Mouse (Mus musculus) midbrain, postnatal 0 days (tissue): ENCODE data around the gene Gm7579. TPM values are rescaled to one million over a fixed set of nuclear protein-coding genes. Genes with fewer than 3 reads are reported as not detected.

Source experiments
- polyA plus RNA-seq: library from polyadenylated mRNA; unstranded; fragments of >200 nt; fragmentation: Nextera tagmentation; extraction: Ambion mirVana; gene quantifications from 2 replicates; pipeline ENCODE4 v1.2.1, GENCODE M21; 2015
- total RNA-seq: library from RNA; depleted of rRNA; stranded (reverse); fragments of >200 nt; gene quantifications from 2 replicates; pipeline ENCODE4 v1.2.3, GENCODE M21; 2014; rRNA removed

The Gm7579 gene
- total and polyA plus RNA-seq, 2 experiments from 2014 or later: not detected

Other genes with a start within 250 kb of the Gm7579 start
- gene Mob2, start 150.8 kb upstream of the Gm7579 start, total RNA-seq: 27.4 and 31.6 TPM in 2 replicates
- gene Mob2, start 150.8 kb upstream of the Gm7579 start, polyA plus RNA-seq: 38.0 and 41.3 TPM in 2 replicates
- gene Dusp8, start 116.0 kb upstream of the Gm7579 start, total RNA-seq: 144 and 175 TPM in 2 replicates
- gene Dusp8, start 116.0 kb upstream of the Gm7579 start, polyA plus RNA-seq: 94.2 and 99.9 TPM in 2 replicates
- gene Gm45618, start 91.1 kb upstream of the Gm7579 start, total RNA-seq: not detected in 2 replicates
- not detected in 2 replicates for gene Gm45618, start 91.1 kb upstream of the Gm7579 start, polyA plus RNA-seq
- not detected in 2 replicates for gene Gm39115, start 75.8 kb upstream of the Gm7579 start, total RNA-seq
- not detected in 2 replicates for gene Gm39115, start 75.8 kb upstream of the Gm7579 start, polyA plus RNA-seq
- not detected in 2 replicates for gene Gm45337, start 67.3 kb upstream of the Gm7579 start, total RNA-seq
- not detected in 2 replicates for gene Gm45337, start 67.3 kb upstream of the Gm7579 start, polyA plus RNA-seq
- not detected in 2 replicates for gene Gm29735, start 54.7 kb upstream of the Gm7579 start, total RNA-seq
- not detected in 2 replicates for gene Gm29735, start 54.7 kb upstream of the Gm7579 start, polyA plus RNA-seq
- gene Gm4553, start 46.1 kb upstream of the Gm7579 start, total RNA-seq: not detected in 2 replicates
- not detected in 2 replicates for gene Gm4553, start 46.1 kb upstream of the Gm7579 start, polyA plus RNA-seq
- gene Krtap5-2, start 35.9 kb upstream of the Gm7579 start, total RNA-seq: not detected in 2 replicates
- not detected in 2 replicates for gene Krtap5-2, start 35.9 kb upstream of the Gm7579 start, polyA plus RNA-seq
- gene Gm10153, start 21.5 kb upstream of the Gm7579 start, total RNA-seq: not detected in 2 replicates
- not detected in 2 replicates for gene Gm10153, start 21.5 kb upstream of the Gm7579 start, polyA plus RNA-seq
- gene Krtap5-3, start 10.5 kb upstream of the Gm7579 start, total RNA-seq: not detected in 2 replicates
- not detected in 2 replicates for gene Krtap5-3, start 10.5 kb upstream of the Gm7579 start, polyA plus RNA-seq
- gene Krtap5-5, start 18.1 kb downstream of the Gm7579 start, total RNA-seq: not detected in 2 replicates
- not detected in 2 replicates for gene Krtap5-5, start 18.1 kb downstream of the Gm7579 start, polyA plus RNA-seq
- gene Gm40460, start 29.2 kb downstream of the Gm7579 start, total RNA-seq: not detected in 2 replicates
- not detected in 2 replicates for gene Gm40460, start 29.2 kb downstream of the Gm7579 start, polyA plus RNA-seq
- not detected in 2 replicates for gene Gm2431, start 46.5 kb downstream of the Gm7579 start, total RNA-seq
- not detected in 2 replicates for gene Gm2431, start 46.5 kb downstream of the Gm7579 start, polyA plus RNA-seq
- not detected in 2 replicates for gene Gm4559, start 62.5 kb downstream of the Gm7579 start, total RNA-seq
- not detected in 2 replicates for gene Gm4559, start 62.5 kb downstream of the Gm7579 start, polyA plus RNA-seq
- gene Krtap5-1, start 85.3 kb downstream of the Gm7579 start, total RNA-seq: not detected in 2 replicates
- not detected in 2 replicates for gene Krtap5-1, start 85.3 kb downstream of the Gm7579 start, polyA plus RNA-seq
- not detected in 2 replicates for gene Krtap5-4, start 91.7 kb downstream of the Gm7579 start, total RNA-seq
- not detected in 2 replicates for gene Krtap5-4, start 91.7 kb downstream of the Gm7579 start, polyA plus RNA-seq
- gene Ifitm10, start 161.9 kb downstream of the Gm7579 start, total RNA-seq: 16.4 and 21.8 TPM in 2 replicates
- 20.8 and 23.5 TPM in 2 replicates for gene Ifitm10, start 161.9 kb downstream of the Gm7579 start, polyA plus RNA-seq
- 3.3 TPM in 1 of 2 replicates, not detected in the other for gene Gm49369, start 170.8 kb downstream of the Gm7579 start, total RNA-seq
- not detected in 2 replicates for gene Gm49369, start 170.8 kb downstream of the Gm7579 start, polyA plus RNA-seq
- gene Ctsd, start 176.2 kb downstream of the Gm7579 start, total RNA-seq: 520 and 652 TPM in 2 replicates
- gene Ctsd, start 176.2 kb downstream of the Gm7579 start, polyA plus RNA-seq: 320 and 345 TPM in 2 replicates
- gene Syt8, start 223.0 kb downstream of the Gm7579 start, total RNA-seq: not detected in 2 replicates
- gene Syt8, start 223.0 kb downstream of the Gm7579 start, polyA plus RNA-seq: not detected in 2 replicates
- gene Tnni2, start 229.9 kb downstream of the Gm7579 start, total RNA-seq: not detected in 2 replicates
- 0.46 and 0.56 TPM in 2 replicates for gene Tnni2, start 229.9 kb downstream of the Gm7579 start, polyA plus RNA-seq
- 5.1 and 11.0 TPM in 2 replicates for gene Lsp1, start 248.9 kb downstream of the Gm7579 start, total RNA-seq
- gene Lsp1, start 248.9 kb downstream of the Gm7579 start, polyA plus RNA-seq: 5.3 and 8.7 TPM in 2 replicates